Mouse (Mus musculus) urinary bladder, postnatal 25 days (tissue): ENCODE results near the gene Rbl1.
"Not testable (repeated sequence)": the region's sequence is repeated elsewhere in the genome, so short reads cannot be mapped to it uniquely, and the experiment has no call there.

Source experiments
- DNase-seq: peaks from one replicate; pipeline ENCODE4 v3.0.0; 2022; ENCODE audit warnings: low spot score

The Rbl1 gene

GRCm38 (mm10) chr2:157170626-157171025, 33.7 kb downstream of the Rbl1 start:
- DNase-seq: no peak

GRCm38 (mm10) chr2:157170166-157170565, 34.2 kb downstream of the Rbl1 start:
- DNase-seq: no peak

- no peak for DNase-seq
Observed at GRCm38 (mm10) chr2:157166371-157167080, 37.8 kb downstream of the Rbl1 start.

GRCm38 (mm10) chr2:157165312-157166224, 38.8 kb downstream of the Rbl1 start:
- DNase-seq: not testable (repeated sequence)

GRCm38 (mm10) chr2:157164101-157164500, 40.2 kb downstream of the Rbl1 start:
- no peak for DNase-seq

- no peak for DNase-seq
Observed at GRCm38 (mm10) chr2:157156079-157156478, 48.3 kb downstream of the Rbl1 start.

GRCm38 (mm10) chr2:157153235-157153634, 51.1 kb downstream of the Rbl1 start:
- DNase-seq: no peak

GRCm38 (mm10) chr2:157148417-157148816, 55.9 kb downstream of the Rbl1 start:
- no peak for DNase-seq

GRCm38 (mm10) chr2:157147397-157148020, 56.8 kb downstream of the Rbl1 start:
- DNase-seq: no peak

- no peak for DNase-seq
Observed at GRCm38 (mm10) chr2:157145173-157145572, 59.2 kb downstream of the Rbl1 start.

GRCm38 (mm10) chr2:157144132-157144531, 60.2 kb downstream of the Rbl1 start:
- DNase-seq: no peak

GRCm38 (mm10) chr2:157141962-157142361, 62.4 kb downstream of the Rbl1 start:
- DNase-seq: no peak

GRCm38 (mm10) chr2:157139251-157139802, 65.0 kb downstream of the Rbl1 start:
- DNase-seq: no peak

GRCm38 (mm10) chr2:157138808-157139207, 65.5 kb downstream of the Rbl1 start:
- no peak for DNase-seq

- no peak for DNase-seq
Observed at GRCm38 (mm10) chr2:157137959-157138731, 66.2 kb downstream of the Rbl1 start.

- DNase-seq: no peak
Observed at GRCm38 (mm10) chr2:157136646-157137045, 67.7 kb downstream of the Rbl1 start.

- no peak for DNase-seq
Observed at GRCm38 (mm10) chr2:157136176-157136575, 68.2 kb downstream of the Rbl1 start.

- no peak for DNase-seq
Observed at GRCm38 (mm10) chr2:157135529-157136120, 68.7 kb downstream of the Rbl1 start.

- peak; percentile 95 for DNase-seq
Observed at GRCm38 (mm10) chr2:157135014-157135413, 69.3 kb downstream of the Rbl1 start, which contains the start of gene Samhd1. Gene Samhd1 (minus strand): TSS chr2:157135265.

- DNase-seq: peak; percentile 13
Observed at GRCm38 (mm10) chr2:157134479-157134931, 69.8 kb downstream of the Rbl1 start.
